Mouse (Mus musculus) hindbrain, embryonic 14.5 days (tissue): Measurements from ENCODE around the gene Cd5l. TPM values are rescaled to one million over a fixed set of nuclear protein-coding genes. Genes with fewer than 3 reads are reported as not detected.
"Not testable (repeated sequence)": the region's sequence is repeated elsewhere in the genome, so short reads cannot be mapped to it uniquely, and the experiment has no call there.

Experiments used
- ATAC-seq: fragments of 200-750 bp; cut with Nextera tagmentation; 2 replicates; pipeline ENCODE4 v1.8.0; 2017; ENCODE audit warnings: moderate number of reproducible peaks, mild to moderate bottlenecking, moderate TSS enrichment, moderate library complexity; ENCODE audit not compliant: low FRiP score
- DNase-seq: peaks from one replicate; pipeline ENCODE4 v3.0.0-alpha.2; 2015; ENCODE audit warnings: low spot score
- H3K27ac ChIP-seq: fragments of 300-500 bp; sonication (generic); 2 replicates; pipeline ENCODE4 v1.5.1; 2014; ENCODE audit warnings: mild to moderate bottlenecking, moderate library complexity
- H3K27me3 ChIP-seq: fragments of 300-500 bp; sonication (generic); 2 replicates; pipeline ENCODE4 v1.6.1; 2014; ENCODE audit warnings: mild to moderate bottlenecking, low read length, mixed read lengths; ENCODE audit not compliant: control insufficient read depth, insufficient read depth
- H3K36me3 ChIP-seq: fragments of 300-500 bp; sonication (generic); replicated peaks from 2 replicates; pipeline ENCODE4 v1.6.1; 2014; ENCODE audit not compliant: control insufficient read depth, insufficient read depth
- H3K4me1 ChIP-seq: fragments of 300-500 bp; sonication (generic); replicated peaks from 2 replicates; pipeline ENCODE4 v1.6.1; 2014; ENCODE audit warnings: antibody characterized with exemption, low read length, mixed read lengths; ENCODE audit not compliant: control insufficient read depth, insufficient read depth
- H3K4me2 ChIP-seq: fragments of 300-500 bp; sonication (generic); replicated peaks from 2 replicates; pipeline ENCODE4 v1.6.1; 2014; ENCODE audit warnings: mild to moderate bottlenecking, moderate library complexity
- H3K4me3 ChIP-seq: fragments of 300-500 bp; sonication (generic); replicated peaks from 2 replicates; pipeline ENCODE4 v1.5.1; 2014; ENCODE audit warnings: mild to moderate bottlenecking, low read length
- H3K9ac ChIP-seq: fragments of 300-500 bp; sonication (generic); 2 replicates; pipeline ENCODE4 v1.6.1; 2014
- H3K9me3 ChIP-seq: fragments of 300-500 bp; sonication (generic); 2 replicates; pipeline ENCODE4 v1.6.1; 2016; ENCODE audit warnings: low read length; ENCODE audit not compliant: control insufficient read depth
- WGBS: fragments of 180-500 bp; shearing (Covaris S2); extraction: QIAGEN DNeasy Blood & Tissue Kit; methylation state at CpG from one replicate; pipeline ENCODE4 v1.1.7; 2014; 5-methylcytosine and 5-hydroxymethylcytosine counted together
- polyA plus RNA-seq: library from polyadenylated mRNA; unstranded; fragments of >200 nt; fragmentation: Nextera tagmentation; extraction: Ambion mirVana; gene quantifications from 2 replicates; pipeline ENCODE4 v1.2.1, GENCODE M21; 2014

Cd5l gene
- 0.12 and 0.30 TPM in 2 replicates for polyA plus RNA-seq

DNA sequence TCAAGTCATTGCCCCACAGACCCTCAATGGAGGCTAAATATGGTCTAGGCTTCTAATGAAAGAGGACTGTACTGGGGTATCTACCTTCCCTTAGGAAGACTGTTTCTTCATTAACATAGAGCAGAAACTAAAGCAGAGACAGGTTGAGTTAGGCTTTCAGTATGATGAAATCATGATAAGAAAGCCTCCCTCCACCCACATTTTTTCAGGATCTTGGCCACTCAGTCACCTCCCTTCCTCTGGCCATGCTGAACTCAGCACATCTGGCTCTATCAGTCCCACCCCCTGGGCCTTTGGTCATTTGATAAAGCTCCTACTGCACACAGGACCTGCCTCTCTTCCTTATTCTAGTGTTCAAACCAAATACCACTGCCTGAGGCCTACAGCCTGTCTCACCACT is at the start of gene Cd5l:
Gene Cd5l, plus strand, starts transcription at position 301 of the 400 bp plus-strand sequence.
- no peak within 1 kb of the TSS for H3K27ac ChIP-seq
- DNase-seq (no peak), ATAC-seq (no peak)
- no peaks in the 10 kb centered on the region for H3K27me3 ChIP-seq
- no peaks in the 10 kb centered on the region for H3K4me1 ChIP-seq
- H3K9ac ChIP-seq: no peak within 1 kb of the TSS
- no peak within 1 kb of the TSS for H3K4me2 ChIP-seq
- H3K36me3 ChIP-seq: no peaks in the 10 kb centered on the region
- H3K9me3 ChIP-seq: no peaks in the 10 kb centered on the region
- no peak within 1 kb of the TSS for H3K4me3 ChIP-seq

- Histone ChIP-seq H3K4me3 (no peak overlapping the region), H3K9ac (no peak overlapping the region), H3K27me3 (no peaks in the 10 kb centered on the region), H3K9me3 (no peaks in the 10 kb centered on the region), H3K4me2 (no peak overlapping the region), H3K27ac (no peak overlapping the region), H3K4me1 (no peaks in the 10 kb centered on the region), H3K36me3 (no peaks in the 10 kb centered on the region)
- ATAC-seq (no peak), DNase-seq (peak; percentile 29)
- 74% methylated on average over 2 of the region's 2 CpGs for WGBS
Measured at GRCm38 (mm10) chr3:87309922-87310321, 47.8 kb upstream of the Cd5l start.

GRCm38 (mm10) chr3:87322557-87322956 is 35.1 kb upstream of the Cd5l start:
- Histone ChIP-seq H3K9ac (no peak overlapping the region), H3K4me1 (no peaks in the 10 kb centered on the region), H3K27me3 (no peaks in the 10 kb centered on the region), H3K27ac (no peak overlapping the region), H3K4me2 (no peak overlapping the region), H3K4me3 (no peak overlapping the region), H3K36me3 (no peaks in the 10 kb centered on the region), H3K9me3 (no peaks in the 10 kb centered on the region)
- WGBS: 54% methylated on average over 4 of the region's 4 CpGs
- no peak for ATAC-seq
- DNase-seq: no peak

DNA sequence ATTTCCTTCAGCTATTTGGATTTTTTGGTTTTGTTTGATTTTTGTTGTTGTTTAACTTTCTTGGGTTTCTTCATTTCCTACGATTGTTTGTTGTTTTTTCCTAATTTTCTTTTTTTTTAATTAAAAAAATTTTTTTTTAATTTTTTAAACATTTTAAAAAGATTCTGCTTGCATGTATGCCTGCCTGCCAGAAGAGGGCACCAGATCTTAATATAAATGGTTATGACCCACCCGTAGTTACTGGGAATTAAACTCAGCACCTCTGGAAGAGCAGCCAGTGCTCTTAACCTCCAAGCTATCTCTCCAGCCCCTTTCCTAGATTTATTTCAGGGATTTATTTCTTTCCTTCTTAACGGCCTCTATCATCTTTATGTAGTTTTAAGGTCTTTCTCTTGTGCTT is 33.9 kb upstream of the Cd5l start:
- no peaks in the 10 kb centered on the region for H3K4me1 ChIP-seq
- no peaks in the 10 kb centered on the region for H3K36me3 ChIP-seq
- 17% methylated on average over 3 of the region's 3 CpGs for WGBS
- H3K4me2 ChIP-seq: no peak overlapping the region
- no peaks in the 10 kb centered on the region for H3K27me3 ChIP-seq
- H3K4me3 ChIP-seq: no peak overlapping the region
- no peak overlapping the region for H3K27ac ChIP-seq
- DNase-seq (peak; percentile 33), ATAC-seq (no peak)
- H3K9me3 ChIP-seq: no peaks in the 10 kb centered on the region
- no peak overlapping the region for H3K9ac ChIP-seq

- DNase-seq: no peak
- 97% methylated on average over 5 of the region's 5 CpGs for WGBS
- Histone ChIP-seq H3K36me3 (no peaks in the 10 kb centered on the region), H3K9me3 (no peaks in the 10 kb centered on the region), H3K4me1 (no peaks in the 10 kb centered on the region), H3K4me3 (no peak overlapping the region), H3K4me2 (no peak overlapping the region), H3K27me3 (no peaks in the 10 kb centered on the region), H3K27ac (no peak overlapping the region), H3K9ac (no peak overlapping the region)
- ATAC-seq: no peak
Measured at GRCm38 (mm10) chr3:87337899-87338298, 19.8 kb upstream of the Cd5l start.

- H3K4me2 ChIP-seq, H3K9me3 ChIP-seq, H3K9ac ChIP-seq, H3K27me3 ChIP-seq, H3K4me3 ChIP-seq, H3K36me3 ChIP-seq, H3K4me1 ChIP-seq, H3K27ac ChIP-seq, ATAC-seq, DNase-seq: not testable (repeated sequence)
- WGBS: 85% methylated on average over 2 of the region's 2 CpGs
Measured at GRCm38 (mm10) chr3:87350992-87351391, 6.7 kb upstream of the Cd5l start.

- DNase-seq (no peak), ATAC-seq (no peak)
- no peaks in the 10 kb centered on the region for H3K9me3 ChIP-seq
- H3K27me3 ChIP-seq: no peaks in the 10 kb centered on the region
- no peak overlapping the region for H3K27ac ChIP-seq
- no peak overlapping the region for H3K9ac ChIP-seq
- H3K4me2 ChIP-seq: no peak overlapping the region
- no peak overlapping the region for H3K4me3 ChIP-seq
- no peaks in the 10 kb centered on the region for H3K36me3 ChIP-seq
- no peaks in the 10 kb centered on the region for H3K4me1 ChIP-seq
Measured at GRCm38 (mm10) chr3:87359215-87359614, 1.5 kb downstream of the Cd5l start.

GRCm38 (mm10) chr3:87360466-87360865 is 2.8 kb downstream of the Cd5l start:
- WGBS: 88% methylated on average over 6 of the region's 6 CpGs

GRCm38 (mm10) chr3:87365691-87366090 is 8.0 kb downstream of the Cd5l start:
- 93% methylated on average over 14 of the region's 14 CpGs for WGBS
- Histone ChIP-seq H3K4me1 (no peaks in the 10 kb centered on the region), H3K27me3 (no peaks in the 10 kb centered on the region), H3K4me3 (no peak overlapping the region), H3K36me3 (no peaks in the 10 kb centered on the region), H3K4me2 (no peak overlapping the region), H3K9ac (no peak overlapping the region), H3K9me3 (no peaks in the 10 kb centered on the region), H3K27ac (no peak overlapping the region)
- DNase-seq (no peak), ATAC-seq (no peak)

More at GRCm38 (mm10) chr3:87360466-87360865, 2.8 kb downstream of the Cd5l start:
- DNase-seq (no peak), ATAC-seq (no peak)
- no peak overlapping the region for H3K4me2 ChIP-seq
- no peaks in the 10 kb centered on the region for H3K27me3 ChIP-seq
- H3K4me1 ChIP-seq: no peaks in the 10 kb centered on the region
- no peaks in the 10 kb centered on the region for H3K36me3 ChIP-seq
- H3K27ac ChIP-seq: no peak overlapping the region
- no peaks in the 10 kb centered on the region for H3K9me3 ChIP-seq
- H3K4me3 ChIP-seq: no peak overlapping the region
- H3K9ac ChIP-seq: no peak overlapping the region

GRCm38 (mm10) chr3:87367511-87367910 is 9.8 kb downstream of the Cd5l start:
- H3K9ac ChIP-seq: no peak overlapping the region
- no peak overlapping the region for H3K27ac ChIP-seq
- no peak for DNase-seq
- no peaks in the 10 kb centered on the region for H3K4me1 ChIP-seq
- H3K4me3 ChIP-seq: no peak overlapping the region
- no peaks in the 10 kb centered on the region for H3K9me3 ChIP-seq
- H3K4me2 ChIP-seq: no peak overlapping the region
- H3K36me3 ChIP-seq: no peaks in the 10 kb centered on the region
- WGBS: 82% methylated on average over 10 of the region's 10 CpGs
- ATAC-seq: no peak
- no peaks in the 10 kb centered on the region for H3K27me3 ChIP-seq
